Mouse (Mus musculus): ENCODE measurements around the gene Sirpb1c. TPM values are rescaled to one million over a fixed set of nuclear protein-coding genes. Genes with fewer than 3 reads are reported as not detected.
"Not testable (repeated sequence)": the region's sequence is repeated elsewhere in the genome, so short reads cannot be mapped to it uniquely, and the experiment has no call there.

Gene Sirpb1c
- 0.07 TPM in 1 of 2 replicates, not detected in the other for polyA plus RNA-seq (2012)

GRCm38 (mm10) chr3:15848280-15848679 is at the start of gene Sirpb1c:
TSS of gene Sirpb1c (minus strand) at chr3:15848528.
- not testable (repeated sequence) for H3K9me3 ChIP-seq (ENCODE audit: control insufficient read depth, low read length); H3K4me1 ChIP-seq (ENCODE audit: control insufficient read depth); H3K4me3 ChIP-seq (replicated peaks)

GRCm38 (mm10) chr3:15886380-15886779 is 38.1 kb upstream of the Sirpb1c start:
- Histone ChIP-seq H3K36me3 (ENCODE audit: control insufficient read depth) (no peaks in the 10 kb centered on the region), H3K4me1 (ENCODE audit: control insufficient read depth) (no peaks in the 10 kb centered on the region), H3K4me3 (replicated peaks) (no peak overlapping the region), H3K9me3 (ENCODE audit: control insufficient read depth, low read length) (no peaks in the 10 kb centered on the region), H3K27me3 (ENCODE audit: control insufficient read depth) (no peaks in the 10 kb centered on the region)
- TF ChIP-seq GATA1 (IDR thresholded peaks at IDR 0.05; ENCODE audit: low read length) (no peak), TAL1 (IDR thresholded peaks at IDR 0.05; ENCODE audit: low read length) (no peak)

More at GRCm38 (mm10) chr3:15848280-15848679, at the start of gene Sirpb1c:
- H3K27me3 ChIP-seq (ENCODE audit: control insufficient read depth); H3K36me3 ChIP-seq (ENCODE audit: control insufficient read depth): not testable (repeated sequence)

GRCm38 (mm10) chr3:15855773-15856172 is 7.4 kb upstream of the Sirpb1c start:
- H3K4me1 ChIP-seq (ENCODE audit: control insufficient read depth); H3K36me3 ChIP-seq (ENCODE audit: control insufficient read depth); H3K4me3 ChIP-seq (replicated peaks); H3K9me3 ChIP-seq (ENCODE audit: control insufficient read depth, low read length); H3K27me3 ChIP-seq (ENCODE audit: control insufficient read depth): not testable (repeated sequence)

DNA sequence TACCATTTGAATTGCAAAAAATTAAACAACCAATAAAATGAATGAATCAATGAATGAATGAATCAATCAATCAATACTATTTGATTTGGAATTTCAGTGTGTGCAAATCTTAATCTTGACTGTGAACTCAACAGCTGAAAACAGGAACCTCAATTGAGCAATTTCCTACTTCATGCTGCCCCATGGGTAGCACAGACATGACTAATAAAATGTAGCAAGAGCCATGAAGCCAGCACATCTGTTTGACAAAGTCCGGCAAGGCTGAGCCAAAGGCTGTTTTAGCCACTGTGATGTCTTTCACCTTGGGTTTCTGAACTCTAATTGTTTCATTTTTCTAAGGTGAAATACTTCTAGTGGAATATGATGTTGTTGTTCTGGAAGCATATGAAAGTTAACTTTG is 1.6 kb upstream of the Sirpb1c start:
- Histone ChIP-seq H3K4me1 (ENCODE audit: control insufficient read depth) (no peaks in the 10 kb centered on the region), H3K4me3 (replicated peaks) (no peak overlapping the region), H3K9me3 (ENCODE audit: control insufficient read depth, low read length) (peaks cover 6% of the 10 kb centered on the region), H3K27me3 (ENCODE audit: control insufficient read depth) (no peaks in the 10 kb centered on the region), H3K36me3 (ENCODE audit: control insufficient read depth) (no peaks in the 10 kb centered on the region)
- TF ChIP-seq GATA1 (IDR thresholded peaks at IDR 0.05; ENCODE audit: low read length), result no peak

- H3K36me3 ChIP-seq (ENCODE audit: control insufficient read depth), result no peaks in the 10 kb centered on the region
- TF ChIP-seq TAL1 (IDR thresholded peaks at IDR 0.05; ENCODE audit: low read length), result no peak
- TF ChIP-seq GATA1 (IDR thresholded peaks at IDR 0.05; ENCODE audit: low read length), result no peak
- H3K4me3 ChIP-seq (replicated peaks), result no peak overlapping the region
Observed at GRCm38 (mm10) chr3:15847332-15848047, 838 bp downstream of the Sirpb1c start.

GRCm38 (mm10) chr3:15773642-15774041 is 74.7 kb downstream of the Sirpb1c start:
- H3K9me3 ChIP-seq (ENCODE audit: control insufficient read depth, low read length); H3K4me1 ChIP-seq (ENCODE audit: control insufficient read depth); H3K36me3 ChIP-seq (ENCODE audit: control insufficient read depth); H3K27me3 ChIP-seq (ENCODE audit: control insufficient read depth); H3K4me3 ChIP-seq (replicated peaks): not testable (repeated sequence)

More at GRCm38 (mm10) chr3:15847332-15848047, 838 bp downstream of the Sirpb1c start:
- peaks cover 6% of the 10 kb centered on the region for H3K9me3 ChIP-seq (ENCODE audit: control insufficient read depth, low read length)
- H3K4me1 ChIP-seq (ENCODE audit: control insufficient read depth), result no peaks in the 10 kb centered on the region
- no peaks in the 10 kb centered on the region for H3K27me3 ChIP-seq (ENCODE audit: control insufficient read depth)

Other genes starting within 250 kb of the Sirpb1c start
- gene Gm5150, start 157.9 kb upstream of the Sirpb1c start, polyA plus RNA-seq (2012), result not detected in 2 replicates

All from erythroblast, embryonic 14.5 days (primary cell).